Mouse (Mus musculus): ENCODE results near the gene Esr2.
"Not testable (repeated sequence)": the region's sequence is repeated elsewhere in the genome, so short reads cannot be mapped to it uniquely, and the experiment has no call there.

- TF ChIP-seq CTCF (IDR thresholded peaks at IDR 0.05; ENCODE audit: borderline replicate concordance, extremely low read depth, insufficient read depth, insufficient read length); POLR2A (IDR thresholded peaks at IDR 0.05; ENCODE audit: borderline replicate concordance, extremely low read depth, insufficient read depth, insufficient read length, poor library complexity, severe bottlenecking): not testable (repeated sequence)
These were observed 45.0 kb upstream of the Esr2 start for GRCm38 (mm10) chr12:76222104-76222503.
